ENCODE assay signal across 23 mouse cellular contexts in genomic region chr11:33089856-33090255, GRCm38 (mm10). TPM values are rescaled to one million over a fixed set of nuclear protein-coding genes. Genes with fewer than 3 reads are reported as not detected.
DNase-seq lines count a peak whose midpoint lies in the region; ATAC-seq lines count a peak whose summit lies in the region.
"Had no signal": no experiment of that assay in that cellular context is flagged by ENCODE, and none has a peak within 500 bp of the region (broad histone marks: within the 10 kb centered on the region; RNA-seq: fewer than 3 reads in every experiment).

No protein-coding gene starts in this region.

- no peaks in the 10 kb centered on the region for H3K9me3 ChIP-seq in forebrain, embryonic 14.5 days (replicated peaks; ENCODE audit: control insufficient read depth, low read length)
- no peaks in the 10 kb centered on the region for H3K9me3 ChIP-seq in forebrain, embryonic 15.5 days
- H3K9me3 ChIP-seq: embryonic facial prominence, embryonic 12.5 days; midbrain, embryonic 15.5 days; neural tube, embryonic 15.5 days had no signal

- intact Hi-C loops in left cerebral cortex, postnatal 14 days (cut with DNase I), result no loop called here
- intact Hi-C loops in left cerebral cortex, postnatal 36 days (cut with DNase I), result no loop called here

- peak; percentile 60 for DNase-seq in forebrain, embryonic 14.5 days (ENCODE audit: low spot score)
- peak; percentile 39 to 69 for DNase-seq in left cerebral cortex, postnatal 14 days (ENCODE audit: low spot score in 2 of 2)
- no peak for DNase-seq in left cerebral cortex, postnatal 36 days (ENCODE audit: low spot score in 2 of 2)
- DNase-seq in 416B (ENCODE audit: low read depth), result peak; percentile 6
- DNase-seq in brain, adult 2 months (ENCODE audit: low read depth, low spot score), result peak; percentile 55
- DNase-seq in urinary bladder, postnatal 25 days (ENCODE audit: low spot score), result no peak
- DNase-seq: adrenal gland, postnatal 10 days; gastrocnemius, adult 2 months; heart, postnatal 10 days; kidney, adult 2 months; kidney, postnatal 10 days; liver; thymus, postnatal 36 days had no signal

- no peaks in the 10 kb centered on the region for H3K36me3 ChIP-seq in forebrain, embryonic 14.5 days (ENCODE audit: control insufficient read depth, insufficient read depth, low read length)
- H3K36me3 ChIP-seq in forebrain, embryonic 15.5 days, result no peaks in the 10 kb centered on the region
- H3K36me3 ChIP-seq: embryonic facial prominence, embryonic 12.5 days; midbrain, embryonic 15.5 days; neural tube, embryonic 15.5 days had no signal

- H3K4me3 ChIP-seq in forebrain, embryonic 14.5 days (ENCODE audit: low read depth, low read length), result no peak overlapping the region
- H3K4me3 ChIP-seq in forebrain, embryonic 15.5 days, result no peak overlapping the region
- H3K4me3 ChIP-seq: embryonic facial prominence, embryonic 12.5 days; gastrocnemius, adult 2 months; midbrain, embryonic 15.5 days; neural tube, embryonic 15.5 days had no signal

- H3K27ac ChIP-seq in forebrain, embryonic 14.5 days (ENCODE audit: low read depth, low read length), result 0 out of 2 replicates have a peak overlapping the region, but pooled peaks have one; percentile 9
- H3K27ac ChIP-seq in forebrain, embryonic 15.5 days (replicated peaks), result no peak overlapping the region
- H3K27ac ChIP-seq: embryonic facial prominence, embryonic 12.5 days; gastrocnemius, adult 2 months; midbrain, embryonic 15.5 days; neural tube, embryonic 15.5 days had no signal

- H3K27me3 ChIP-seq in forebrain, embryonic 14.5 days (replicated peaks; ENCODE audit: control insufficient read depth, insufficient read depth, low read length), result no peaks in the 10 kb centered on the region
- H3K27me3 ChIP-seq in forebrain, embryonic 15.5 days, result no peaks in the 10 kb centered on the region
- H3K27me3 ChIP-seq: embryonic facial prominence, embryonic 12.5 days; midbrain, embryonic 15.5 days; neural tube, embryonic 15.5 days; Patski had no signal

- no peak for ATAC-seq in forebrain, embryonic 14.5 days
- ATAC-seq in forebrain, embryonic 15.5 days (replicated peaks), result no peak
- ATAC-seq: inflammation-experienced regulatory T-cells, adult 6 months; lung, postnatal 0 days; midbrain, embryonic 15.5 days; Patski had no signal

- no peaks in the 10 kb centered on the region for H3K4me1 ChIP-seq in forebrain, embryonic 14.5 days (ENCODE audit: control insufficient read depth, insufficient read depth, low read length)
- peaks cover 9% of the 10 kb centered on the region; the same call in 1 of the 2 replicates for H3K4me1 ChIP-seq in forebrain, embryonic 15.5 days
- H3K4me1 ChIP-seq: embryonic facial prominence, embryonic 12.5 days; midbrain, embryonic 15.5 days; neural tube, embryonic 15.5 days had no signal

- 51% methylated on average over 6 of the region's 6 CpGs for WGBS in forebrain, embryonic 14.5 days
- 52% methylated on average over 6 of the region's 6 CpGs for WGBS in forebrain, embryonic 15.5 days

- H3K4me2 ChIP-seq in forebrain, embryonic 14.5 days (ENCODE audit: low read length), result no peak overlapping the region
- H3K4me2 ChIP-seq in forebrain, embryonic 15.5 days (replicated peaks), result no peak overlapping the region
- H3K4me2 ChIP-seq: embryonic facial prominence, embryonic 12.5 days; heart, embryonic 11.5 days; midbrain, embryonic 15.5 days; neural tube, embryonic 15.5 days had no signal

- H3K9ac ChIP-seq in forebrain, embryonic 14.5 days (ENCODE audit: low read length), result no peak overlapping the region
- H3K9ac ChIP-seq in forebrain, embryonic 15.5 days (replicated peaks), result no peak overlapping the region
- H3K9ac ChIP-seq: embryonic facial prominence, embryonic 12.5 days; midbrain, embryonic 15.5 days; neural tube, embryonic 15.5 days had no signal

RNA-seq across cellular contexts. Expression of gene Fgf18, which starts 57.3 kb away (rescaled TPM):
- 3.9 and 4.8 TPM in 2 replicates for polyA plus RNA-seq in forebrain, embryonic 14.5 days (2014; fragmentation: Nextera tagmentation; extraction: Ambion mirVana)
- 3.0 and 4.3 TPM in 2 replicates for polyA plus RNA-seq in forebrain, embryonic 15.5 days (2015; fragmentation: Nextera tagmentation; extraction: Ambion mirVana)
- total RNA-seq in left cerebral cortex, postnatal 14 days (2021), result 1 to 10 TPM; 2.5 to 3.7 TPM
- total RNA-seq in left cerebral cortex, postnatal 36 days (2021), result 1 to 10 TPM; 2.9 to 3.7 TPM
- total RNA-seq: granulocyte monocyte progenitor cell, adult 5-6 weeks had no signal
- polyA plus RNA-seq: inflammation-experienced regulatory T-cells, adult 6 months; small intestine, adult 2 months had no signal

Comparison
In these comparisons a context has a peak if more than half of its experiments do, and no peak if none do; other contexts are left out.
1. DNase-seq: peak in forebrain, embryonic 14.5 days (single experiment), left cerebral cortex, postnatal 14 days (2 of 2), 416B (single experiment) and brain, adult 2 months (single experiment); none in left cerebral cortex, postnatal 36 days (0 of 2) and urinary bladder, postnatal 25 days (single experiment).